8 mouse cellular contexts compared by ENCODE assay signal in genomic region chr15:77834336-77835268, GRCm38 (mm10). TPM values are rescaled to one million over a fixed set of nuclear protein-coding genes. Genes with fewer than 3 reads are reported as not detected.
DNase-seq lines count a peak whose midpoint lies in the region; ATAC-seq and TF ChIP-seq lines count a peak whose summit lies in the region.

No protein-coding gene starts in this region.

- peaks cover 94% of the 10 kb centered on the region for H3K4me1 ChIP-seq in heart, embryonic 13.5 days
- peaks cover 68% of the 10 kb centered on the region for H3K4me1 ChIP-seq in limb, embryonic 15.5 days
- H3K4me1 ChIP-seq in stomach, embryonic 15.5 days, result peaks cover 84% of the 10 kb centered on the region
- H3K4me1 ChIP-seq in hindbrain, embryonic 16.5 days (ENCODE audit: control insufficient read depth, insufficient read depth, low read depth, low read length), result peaks cover 8% of the 10 kb centered on the region

- H3K9me3 ChIP-seq in heart, embryonic 13.5 days, result no peaks in the 10 kb centered on the region
- H3K9me3 ChIP-seq in limb, embryonic 15.5 days, result no peaks in the 10 kb centered on the region
- H3K9me3 ChIP-seq in stomach, embryonic 15.5 days, result no peaks in the 10 kb centered on the region
- no peaks in the 10 kb centered on the region for H3K9me3 ChIP-seq in hindbrain, embryonic 16.5 days (ENCODE audit: control insufficient read depth, low read length)

- H3K36me3 ChIP-seq in heart, embryonic 13.5 days, result peaks cover 28% of the 10 kb centered on the region
- H3K36me3 ChIP-seq in limb, embryonic 15.5 days, result 0 out of 2 replicates have a peak, but pooled peaks cover 9% of the 10 kb centered on the region
- no peaks in the 10 kb centered on the region for H3K36me3 ChIP-seq in stomach, embryonic 15.5 days
- 0 out of 2 replicates have a peak, but pooled peaks cover 3% of the 10 kb centered on the region for H3K36me3 ChIP-seq in hindbrain, embryonic 16.5 days (ENCODE audit: control insufficient read depth, insufficient read depth, low read length)

- ATAC-seq in heart, embryonic 13.5 days (ENCODE audit: extremely low read depth, insufficient number of reproducible peaks, low FRiP score, low TSS enrichment), result no peak
- ATAC-seq in limb, embryonic 15.5 days (ENCODE audit: insufficient number of reproducible peaks, low FRiP score, low TSS enrichment, low read depth), result no peak
- ATAC-seq in stomach, embryonic 15.5 days (ENCODE audit: insufficient read depth, low FRiP score, low read depth), result no peak
- no peak for ATAC-seq in hindbrain, embryonic 16.5 days
- no peak for ATAC-seq in cerebellum, adult (ENCODE audit: insufficient number of reproducible peaks, low FRiP score, low TSS enrichment)

- no peak overlapping the region for H3K4me3 ChIP-seq in heart, embryonic 13.5 days
- no peak overlapping the region for H3K4me3 ChIP-seq in limb, embryonic 15.5 days
- no peak overlapping the region for H3K4me3 ChIP-seq in stomach, embryonic 15.5 days (replicated peaks)
- H3K4me3 ChIP-seq in left cerebral cortex, adult 2 months, result no peak overlapping the region
- H3K4me3 ChIP-seq in hindbrain, embryonic 16.5 days (ENCODE audit: low read length), result no peak overlapping the region

- no peak for DNase-seq in heart, postnatal 4 days
- DNase-seq in T-cell, adult 2 months (ENCODE audit: low spot score), result peak; percentile 89
- DNase-seq in left cerebral cortex, adult 2 months (ENCODE audit: extremely low spot score in 1 of 2, low spot score in 2 of 2), result no peak

- H3K9ac ChIP-seq in heart, embryonic 13.5 days, result peak overlapping the region; percentile 76; the same call in 1 of the 2 replicates
- no peak overlapping the region for H3K9ac ChIP-seq in limb, embryonic 15.5 days
- no peak overlapping the region; the same call in 1 of the 2 replicates for H3K9ac ChIP-seq in stomach, embryonic 15.5 days
- no peak overlapping the region for H3K9ac ChIP-seq in hindbrain, embryonic 16.5 days (ENCODE audit: low read depth, low read length)

- no peak for TF ChIP-seq CTCF in left cerebral cortex, adult 2 months (IDR thresholded peaks at IDR 0.05)

- no peaks in the 10 kb centered on the region for H3K27me3 ChIP-seq in heart, embryonic 13.5 days (replicated peaks)
- H3K27me3 ChIP-seq in limb, embryonic 15.5 days, result no peaks in the 10 kb centered on the region
- H3K27me3 ChIP-seq in stomach, embryonic 15.5 days (replicated peaks), result no peaks in the 10 kb centered on the region
- H3K27me3 ChIP-seq in hindbrain, embryonic 16.5 days (replicated peaks; ENCODE audit: control insufficient read depth, insufficient read depth, low read length), result no peaks in the 10 kb centered on the region

- peak overlapping the region; percentile 93; the same call in 1 of the 2 replicates for H3K4me2 ChIP-seq in heart, embryonic 13.5 days
- H3K4me2 ChIP-seq in limb, embryonic 15.5 days, result no peak overlapping the region
- peak overlapping the region; percentile 23; the same call in 1 of the 2 replicates for H3K4me2 ChIP-seq in stomach, embryonic 15.5 days
- no peak overlapping the region for H3K4me2 ChIP-seq in hindbrain, embryonic 16.5 days (ENCODE audit: low read length)

- H3K27ac ChIP-seq in heart, embryonic 13.5 days (replicated peaks), result peak overlapping the region; percentile 97
- H3K27ac ChIP-seq in limb, embryonic 15.5 days, result peak overlapping the region; percentile 8; the same call in 1 of the 2 replicates
- peak overlapping the region; percentile 89 for H3K27ac ChIP-seq in stomach, embryonic 15.5 days
- H3K27ac ChIP-seq in left cerebral cortex, adult 2 months, result no peak overlapping the region
- no peak overlapping the region for H3K27ac ChIP-seq in hindbrain, embryonic 16.5 days (ENCODE audit: low read depth, low read length)

- WGBS in heart, embryonic 13.5 days, result 70% methylated on average over 15 of the region's 15 CpGs
- 57% methylated on average over 15 of the region's 15 CpGs for WGBS in limb, embryonic 15.5 days
- WGBS in stomach, embryonic 15.5 days, result 75% methylated on average over 15 of the region's 15 CpGs
- WGBS in hindbrain, embryonic 16.5 days, result 81% methylated on average over 15 of the region's 15 CpGs

- intact Hi-C loops in left cerebral cortex, adult 2 months (cut with DNase I), result no loop called here

RNA-seq across cellular contexts. Expression of gene Myh9, which starts 7.4 kb away (rescaled TPM):
- polyA plus RNA-seq in heart, embryonic 13.5 days (2015; fragmentation: Nextera tagmentation; extraction: Ambion mirVana), result 24.8 and 25.0 TPM in 2 replicates
- 100 to 1,000 TPM; 219 to 228 TPM for total RNA-seq in heart, postnatal 4 days (2021)
- polyA plus RNA-seq in limb, embryonic 15.5 days (2015; fragmentation: Nextera tagmentation; extraction: Ambion mirVana), result 39.9 and 44.1 TPM in 2 replicates
- polyA plus RNA-seq in stomach, embryonic 15.5 days (2015; fragmentation: Nextera tagmentation; extraction: Ambion mirVana), result 57.0 TPM in 2 replicates
- total RNA-seq in left cerebral cortex, adult 2 months (2021), result 10 to 100 TPM; 81.2 to 91.4 TPM
- polyA plus RNA-seq in hindbrain, embryonic 16.5 days (2015; fragmentation: Nextera tagmentation; extraction: Ambion mirVana), result 8.4 and 11.8 TPM in 2 replicates

Comparison
In these comparisons a context has a peak if more than half of its experiments do, and no peak if none do; other contexts are left out.
1. H3K27ac ChIP-seq: peak in heart, embryonic 13.5 days (single experiment), limb, embryonic 15.5 days (single experiment) and stomach, embryonic 15.5 days (single experiment); none in left cerebral cortex, adult 2 months (single experiment) and hindbrain, embryonic 16.5 days (single experiment).
2. H3K4me2 ChIP-seq: peak in heart, embryonic 13.5 days (single experiment) and stomach, embryonic 15.5 days (single experiment); none in limb, embryonic 15.5 days (single experiment) and hindbrain, embryonic 16.5 days (single experiment).